Mouse (Mus musculus): ENCODE results near the gene Prmt1. TPM values are rescaled to one million over a fixed set of nuclear protein-coding genes. Genes with fewer than 3 reads are reported as not detected.
A peak's percentile ranks its signal among the peaks of the same experiment; 100 is the strongest.
"Not testable (repeated sequence)": the region's sequence is repeated elsewhere in the genome, so short reads cannot be mapped to it uniquely, and the experiment has no call there.

Gene Prmt1
- 156 and 185 TPM in 2 replicates for total RNA-seq (2017)

DNA sequence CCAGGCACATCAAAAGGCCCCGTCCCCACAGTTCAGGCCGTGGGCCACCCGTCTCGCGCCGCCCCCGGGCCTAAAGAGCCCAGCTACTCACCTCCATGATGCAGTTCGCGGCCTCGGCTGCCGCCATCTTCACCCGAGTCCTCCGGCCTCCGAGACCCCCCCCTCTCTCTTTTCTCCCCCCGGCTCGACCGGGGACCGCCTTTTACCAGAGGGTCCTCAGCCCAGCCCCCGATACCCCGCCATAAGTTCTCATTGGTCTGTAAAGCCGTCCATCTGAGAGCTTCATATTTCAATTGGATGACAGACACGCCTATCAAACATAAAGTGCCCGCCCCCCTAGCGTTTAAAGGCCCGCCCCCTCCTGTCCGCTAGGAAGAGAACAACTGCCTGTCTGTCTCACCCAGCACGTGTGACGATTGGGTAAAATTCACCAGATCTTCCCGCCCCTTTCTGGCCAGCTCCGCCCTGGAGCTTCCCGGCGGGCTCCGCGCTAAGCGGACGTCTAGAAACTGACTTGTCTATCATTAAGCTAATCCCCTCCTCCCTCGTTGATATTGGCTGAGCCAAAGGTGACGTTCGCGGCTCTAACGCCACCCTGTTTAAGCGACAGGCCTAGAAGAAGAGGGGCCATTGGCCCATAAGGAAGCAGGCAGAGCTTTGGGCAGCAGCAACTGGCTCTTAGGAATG is at the start of gene Prmt1:
Prmt1 (minus strand) TSS at position 377 of the 687 bp plus-strand sequence.
- peak; percentile 89 to 90 for ATAC-seq (replicated peaks in 1 of 2; ENCODE audit: insufficient read depth in 1 of 2, low FRiP score in 2 of 2, low TSS enrichment in 1 of 2, low read depth in 1 of 2, poor library complexity in 2 of 2, severe bottlenecking in 2 of 2)

DNA sequence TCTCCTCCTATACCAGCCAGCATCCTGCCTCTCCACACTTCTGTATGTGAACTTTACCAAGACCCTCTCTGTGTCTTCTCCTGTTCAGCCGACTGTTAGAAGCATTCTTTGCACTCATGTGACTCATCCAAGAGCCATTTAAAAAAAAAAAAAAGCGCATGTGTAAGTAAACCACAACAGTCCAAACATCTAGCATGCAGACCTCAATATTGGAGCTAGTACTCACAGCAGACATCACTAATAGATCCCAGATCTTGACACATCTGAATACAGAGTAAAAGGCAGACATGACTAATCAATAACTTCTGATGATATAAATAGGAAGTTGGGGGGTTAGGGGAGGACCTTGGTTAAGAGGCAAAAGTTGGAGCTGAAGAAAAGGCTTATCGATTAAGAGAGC is 49.3 kb upstream of the Prmt1 start:
- ATAC-seq (replicated peaks in 1 of 2; ENCODE audit: insufficient read depth in 1 of 2, low FRiP score in 2 of 2, low TSS enrichment in 1 of 2, low read depth in 1 of 2, poor library complexity in 2 of 2, severe bottlenecking in 2 of 2), result no peak

- no peak for ATAC-seq (replicated peaks in 1 of 2; ENCODE audit: insufficient read depth in 1 of 2, low FRiP score in 2 of 2, low TSS enrichment in 1 of 2, low read depth in 1 of 2, poor library complexity in 2 of 2, severe bottlenecking in 2 of 2)
These were observed 47.5 kb upstream of the Prmt1 start for GRCm38 (mm10) chr7:45033722-45034359.

DNA sequence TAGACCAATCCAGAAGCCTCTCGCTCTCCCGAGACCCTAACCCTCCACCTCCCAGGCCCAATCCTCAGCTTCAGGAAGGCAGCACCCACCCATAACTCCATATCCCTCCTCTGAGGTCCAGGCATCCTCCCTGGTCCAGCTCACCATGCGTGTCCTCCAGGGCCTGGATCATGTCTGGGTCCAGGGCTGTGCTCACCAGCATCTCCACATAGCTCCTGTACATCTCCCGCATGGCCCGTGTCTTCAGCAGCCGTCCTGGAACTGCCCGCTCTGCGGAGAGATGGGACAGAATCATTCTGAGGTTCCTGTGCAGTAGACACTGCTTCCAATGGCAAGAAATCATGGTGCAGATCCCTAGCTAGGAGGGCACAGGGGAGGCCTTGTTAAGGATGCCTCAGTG is 44.5 kb upstream of the Prmt1 start:
- no peak for ATAC-seq (replicated peaks in 1 of 2; ENCODE audit: insufficient read depth in 1 of 2, low FRiP score in 2 of 2, low TSS enrichment in 1 of 2, low read depth in 1 of 2, poor library complexity in 2 of 2, severe bottlenecking in 2 of 2)

GRCm38 (mm10) chr7:45029995-45030394 is 43.6 kb upstream of the Prmt1 start:
- no peak for ATAC-seq (replicated peaks in 1 of 2; ENCODE audit: insufficient read depth in 1 of 2, low FRiP score in 2 of 2, low TSS enrichment in 1 of 2, low read depth in 1 of 2, poor library complexity in 2 of 2, severe bottlenecking in 2 of 2)

DNA sequence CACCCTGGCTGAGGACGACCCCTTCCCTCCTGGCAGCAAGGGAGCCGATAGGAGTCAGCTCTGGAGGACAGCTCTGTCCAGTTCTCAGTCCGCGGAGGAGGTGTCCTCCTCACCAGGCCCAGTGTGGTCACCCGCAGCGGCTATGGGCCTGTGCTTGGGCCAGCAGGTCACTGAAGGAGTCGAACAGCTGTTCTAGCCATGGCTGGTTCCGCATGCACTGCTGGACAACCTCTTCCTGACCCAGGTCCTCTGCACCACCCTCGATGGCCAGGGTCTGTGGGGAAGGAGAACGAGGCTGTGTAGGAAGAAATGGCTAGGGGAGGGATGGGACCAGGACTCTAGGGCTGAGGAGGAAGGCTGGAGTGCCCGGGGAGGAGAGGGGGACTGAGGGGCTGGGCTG is 42.0 kb upstream of the Prmt1 start:
- no peak for ATAC-seq (replicated peaks in 1 of 2; ENCODE audit: insufficient read depth in 1 of 2, low FRiP score in 2 of 2, low TSS enrichment in 1 of 2, low read depth in 1 of 2, poor library complexity in 2 of 2, severe bottlenecking in 2 of 2)

- ATAC-seq (replicated peaks in 1 of 2; ENCODE audit: insufficient read depth in 1 of 2, low FRiP score in 2 of 2, low TSS enrichment in 1 of 2, low read depth in 1 of 2, poor library complexity in 2 of 2, severe bottlenecking in 2 of 2), result no peak
These were observed 41.4 kb upstream of the Prmt1 start for GRCm38 (mm10) chr7:45027761-45028160.

DNA sequence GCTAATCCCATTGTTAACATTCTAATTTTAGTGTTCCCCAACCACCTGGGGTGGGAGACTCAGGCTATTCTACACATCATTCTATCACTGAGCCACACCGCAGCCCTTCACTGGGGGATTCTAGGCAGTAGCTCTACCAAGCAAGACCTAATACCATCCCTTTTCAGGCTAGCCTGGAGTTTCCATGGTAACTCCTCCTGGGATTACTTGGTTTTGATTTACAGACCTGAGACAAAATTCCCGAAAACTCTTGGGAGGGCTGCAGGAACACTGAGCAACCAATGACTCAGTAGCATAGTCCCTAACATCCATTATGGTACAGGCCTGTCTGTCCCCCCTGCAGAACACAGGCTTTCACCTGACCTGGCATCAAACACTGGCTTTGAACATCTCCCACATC is 39.9 kb upstream of the Prmt1 start:
- ATAC-seq (replicated peaks in 1 of 2; ENCODE audit: insufficient read depth in 1 of 2, low FRiP score in 2 of 2, low TSS enrichment in 1 of 2, low read depth in 1 of 2, poor library complexity in 2 of 2, severe bottlenecking in 2 of 2), result no peak

DNA sequence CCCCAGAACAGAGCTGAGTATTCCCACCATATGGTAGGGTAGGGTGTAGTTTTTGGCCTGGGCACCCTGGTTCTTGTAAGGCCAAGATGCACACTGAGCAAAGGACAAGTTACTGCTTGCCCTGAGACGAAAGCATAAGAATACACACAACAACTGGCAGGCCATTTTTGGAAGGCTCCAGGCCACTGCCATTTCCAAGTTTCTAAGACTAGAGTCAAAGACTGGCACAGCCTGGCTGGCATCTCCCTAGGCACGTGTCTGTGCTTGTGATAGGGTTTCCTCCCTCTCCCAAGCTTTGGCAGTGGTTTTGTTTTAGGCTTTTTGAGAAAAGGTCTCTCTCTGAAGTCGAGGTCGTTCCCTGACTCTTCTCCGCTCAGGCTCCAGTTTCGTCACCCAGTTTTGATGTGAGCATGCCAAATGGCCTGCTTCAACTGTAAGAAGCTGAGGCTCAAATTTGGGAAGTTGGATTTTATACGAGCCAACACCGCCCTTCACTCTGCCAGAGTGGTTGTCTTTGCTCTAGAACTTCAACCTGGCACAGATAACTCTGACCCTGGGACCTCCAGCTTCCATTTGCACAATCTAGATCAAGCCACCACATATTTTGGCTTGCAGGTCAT is 39.3 kb upstream of the Prmt1 start:
- ATAC-seq (replicated peaks in 1 of 2; ENCODE audit: insufficient read depth in 1 of 2, low FRiP score in 2 of 2, low TSS enrichment in 1 of 2, low read depth in 1 of 2, poor library complexity in 2 of 2, severe bottlenecking in 2 of 2), result no peak

DNA sequence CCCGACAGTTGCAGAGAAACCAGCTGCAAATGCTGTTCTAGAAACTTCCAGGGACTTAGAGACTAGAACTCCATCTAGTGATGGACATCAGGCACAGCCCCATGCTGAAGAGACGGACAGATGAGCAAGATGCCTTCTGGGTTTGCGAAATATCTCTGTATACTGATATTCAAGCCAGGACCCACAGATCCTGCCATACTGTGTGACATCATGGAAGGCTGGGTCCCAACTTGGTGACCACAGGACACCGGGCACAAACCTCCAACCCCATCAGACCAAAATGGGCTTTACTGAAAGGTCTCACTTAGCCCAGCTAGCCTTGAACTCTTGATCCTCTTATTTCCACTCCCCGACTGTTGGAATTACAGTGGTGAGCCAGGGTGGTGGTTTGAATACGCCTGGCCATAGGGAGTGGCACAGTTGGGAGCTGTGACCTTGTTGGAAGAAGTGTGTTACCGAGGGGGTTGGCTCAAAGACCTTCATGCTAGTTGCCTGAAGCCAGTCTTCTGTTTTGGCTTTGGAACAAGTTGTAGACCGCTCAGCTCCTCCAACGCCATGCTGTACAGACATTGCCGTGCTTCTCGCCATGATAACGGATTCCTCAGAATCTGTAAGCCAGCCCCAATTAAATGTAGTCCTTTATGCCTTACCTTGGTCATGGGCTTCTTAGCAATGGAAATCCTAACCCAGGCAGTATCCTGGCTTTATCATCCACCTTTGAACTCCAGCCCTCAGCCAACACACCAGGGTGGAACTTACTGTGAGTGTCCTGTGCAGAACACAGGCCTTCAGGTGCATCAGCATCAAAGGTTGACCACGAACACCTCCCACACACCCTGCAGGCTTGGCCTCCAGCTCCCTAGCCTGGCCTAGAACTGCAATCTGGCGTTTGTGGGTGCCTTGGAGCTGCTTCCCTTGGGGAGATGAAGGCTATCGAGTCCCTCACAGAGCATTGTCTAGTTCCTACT is 38.2 kb upstream of the Prmt1 start:
- no peak for ATAC-seq (replicated peaks in 1 of 2; ENCODE audit: insufficient read depth in 1 of 2, low FRiP score in 2 of 2, low TSS enrichment in 1 of 2, low read depth in 1 of 2, poor library complexity in 2 of 2, severe bottlenecking in 2 of 2)

- ATAC-seq (replicated peaks in 1 of 2; ENCODE audit: insufficient read depth in 1 of 2, low FRiP score in 2 of 2, low TSS enrichment in 1 of 2, low read depth in 1 of 2, poor library complexity in 2 of 2, severe bottlenecking in 2 of 2), result not testable (repeated sequence)
These were observed 37.3 kb upstream of the Prmt1 start for GRCm38 (mm10) chr7:45023711-45024110.

DNA sequence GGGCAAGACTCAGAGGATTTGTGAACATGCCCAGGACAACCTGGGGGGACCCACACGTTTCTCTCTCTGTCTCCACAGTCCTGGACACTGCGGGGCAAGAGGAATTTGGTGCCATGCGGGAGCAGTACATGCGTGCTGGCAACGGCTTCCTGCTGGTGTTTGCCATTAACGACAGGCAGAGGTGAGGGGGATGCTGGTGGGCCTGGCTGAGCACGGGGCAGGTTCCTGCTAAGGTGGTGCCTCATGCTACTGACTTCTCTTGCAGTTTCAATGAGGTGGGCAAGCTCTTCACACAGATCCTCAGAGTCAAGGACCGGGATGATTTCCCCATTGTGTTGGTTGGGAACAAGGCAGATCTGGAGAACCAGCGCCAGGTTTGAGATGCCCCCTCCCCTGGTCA is 33.9 kb upstream of the Prmt1 start:
- ATAC-seq (replicated peaks in 1 of 2; ENCODE audit: insufficient read depth in 1 of 2, low FRiP score in 2 of 2, low TSS enrichment in 1 of 2, low read depth in 1 of 2, poor library complexity in 2 of 2, severe bottlenecking in 2 of 2), result no peak

- ATAC-seq (replicated peaks in 1 of 2; ENCODE audit: insufficient read depth in 1 of 2, low FRiP score in 2 of 2, low TSS enrichment in 1 of 2, low read depth in 1 of 2, poor library complexity in 2 of 2, severe bottlenecking in 2 of 2), result no peak
These were observed 32.7 kb upstream of the Prmt1 start for GRCm38 (mm10) chr7:45019031-45019571.

DNA sequence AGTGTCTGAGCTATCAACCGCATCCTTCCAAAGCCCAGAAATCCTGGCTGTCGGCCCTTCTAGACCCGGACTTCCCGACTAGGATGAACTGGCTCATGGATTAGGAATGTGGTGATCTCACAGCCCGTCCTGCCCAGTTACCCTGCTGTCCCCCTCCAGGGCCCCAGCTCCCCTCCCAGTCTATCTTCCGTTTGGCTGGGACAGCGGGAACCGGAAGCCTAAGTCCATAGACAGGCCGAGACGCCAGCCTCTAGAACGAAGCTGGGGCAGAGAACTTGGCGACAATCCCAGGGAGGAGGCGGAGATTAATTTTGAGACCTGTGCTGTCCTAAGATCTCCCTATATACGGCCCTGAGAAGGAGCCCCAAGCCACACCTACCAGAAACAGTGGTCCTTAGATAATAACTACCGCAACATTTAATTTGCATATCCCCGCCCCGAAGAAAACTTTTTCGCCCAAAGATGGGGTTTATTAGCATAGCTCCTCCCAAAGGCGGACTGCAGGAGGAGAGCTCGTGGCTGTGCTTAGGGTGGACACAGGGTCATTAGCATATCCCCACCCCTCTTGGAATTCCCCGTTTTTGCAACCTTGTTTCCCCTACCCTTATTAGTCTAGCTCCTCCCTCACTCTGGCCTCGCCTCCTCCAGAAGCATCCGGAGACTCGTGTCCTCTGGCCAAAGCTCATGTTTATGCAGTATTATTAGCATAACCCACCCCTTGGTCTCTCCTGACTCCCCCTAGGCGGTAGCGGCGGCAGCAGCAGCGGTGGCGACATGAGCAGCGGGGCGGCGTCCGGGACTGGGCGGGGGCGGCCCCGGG is 31.1 kb upstream of the Prmt1 start, which contains the start of gene Rras:
Rras (plus strand) TSS at position 720 of the 820 bp plus-strand sequence.
- ATAC-seq (replicated peaks in 1 of 2; ENCODE audit: insufficient read depth in 1 of 2, low FRiP score in 2 of 2, low TSS enrichment in 1 of 2, low read depth in 1 of 2, poor library complexity in 2 of 2, severe bottlenecking in 2 of 2), result peak; percentile 80 to 88

- no peak for ATAC-seq (replicated peaks in 1 of 2; ENCODE audit: insufficient read depth in 1 of 2, low FRiP score in 2 of 2, low TSS enrichment in 1 of 2, low read depth in 1 of 2, poor library complexity in 2 of 2, severe bottlenecking in 2 of 2)
These were observed 30.4 kb upstream of the Prmt1 start for GRCm38 (mm10) chr7:45016761-45017160.

- ATAC-seq (replicated peaks in 1 of 2; ENCODE audit: insufficient read depth in 1 of 2, low FRiP score in 2 of 2, low TSS enrichment in 1 of 2, low read depth in 1 of 2, poor library complexity in 2 of 2, severe bottlenecking in 2 of 2), result peak; percentile 73 to 87
These were observed 29.7 kb upstream of the Prmt1 start, which contains the start of gene Scaf1 for GRCm38 (mm10) chr7:45015957-45016612. TSS of gene Scaf1 (minus strand) at chr7:45016363.
